ENCODE assay signal across 9 mouse cellular contexts in genomic region chr5:74704460-74704790, GRCm38 (mm10). TPM values are rescaled to one million over a fixed set of nuclear protein-coding genes. Genes with fewer than 3 reads are reported as not detected.
DNase-seq lines count a peak whose midpoint lies in the region; ATAC-seq and TF ChIP-seq lines count a peak whose summit lies in the region.
"Had no signal": no experiment of that assay in that cellular context is flagged by ENCODE, and none has a peak within 500 bp of the region (broad histone marks: within the 10 kb centered on the region; RNA-seq: fewer than 3 reads in every experiment).

No protein-coding gene starts in this region.

- DNase-seq in layer of hippocampus, adult 11-12 months (ENCODE audit: low spot score): peak; percentile 23
- no peak for DNase-seq in layer of hippocampus, adult 9-10 months (ENCODE audit: low spot score)
- DNase-seq in cerebellum, postnatal 14 days: peak; percentile 48 to 50
- peak; percentile 78 for DNase-seq in gastrocnemius, postnatal 25 days
- peak; percentile 81 for DNase-seq in limb, embryonic 14.5 days (ENCODE audit: low spot score)
- peak; percentile 19 to 24 for DNase-seq in spleen, postnatal 14 days (ENCODE audit: low spot score in 2 of 2)

- H3K27me3 ChIP-seq in limb, embryonic 14.5 days (ENCODE audit: control insufficient read depth, insufficient read depth, low read length): no peaks in the 10 kb centered on the region
- peaks cover 6% of the 10 kb centered on the region; the same call in 1 of the 2 replicates for H3K27me3 ChIP-seq in midbrain, embryonic 15.5 days (replicated peaks)
- H3K27me3 ChIP-seq: Patski had no signal

- peak overlapping the region; percentile 38 for H3K4me3 ChIP-seq in limb, embryonic 14.5 days (replicated peaks; ENCODE audit: low read length)
- H3K4me3 ChIP-seq in midbrain, embryonic 15.5 days: peak overlapping the region; percentile 35

- peak; percentile 86 for ATAC-seq in inflammation-experienced regulatory T-cells, adult 6 months
- ATAC-seq in limb, embryonic 14.5 days (ENCODE audit: low FRiP score, low read depth): peak; percentile 88
- peak; percentile 94 for ATAC-seq in midbrain, embryonic 15.5 days (replicated peaks)

- peaks cover 10% of the 10 kb centered on the region for H3K4me1 ChIP-seq in limb, embryonic 14.5 days (ENCODE audit: control insufficient read depth, insufficient read depth, low read length)
- H3K4me1 ChIP-seq in midbrain, embryonic 15.5 days: peaks cover 8% of the 10 kb centered on the region

- no peaks in the 10 kb centered on the region for H3K36me3 ChIP-seq in limb, embryonic 14.5 days (ENCODE audit: control insufficient read depth, insufficient read depth, low read length)
- H3K36me3 ChIP-seq in midbrain, embryonic 15.5 days (replicated peaks): no peaks in the 10 kb centered on the region

- no peaks in the 10 kb centered on the region for H3K9me3 ChIP-seq in limb, embryonic 14.5 days (ENCODE audit: control insufficient read depth, low read length)
- H3K9me3 ChIP-seq in midbrain, embryonic 15.5 days: no peaks in the 10 kb centered on the region

- TF ChIP-seq POLR2A in limb, embryonic 14.5 days (IDR thresholded peaks at IDR 0.05; ENCODE audit: borderline replicate concordance, extremely low read depth, insufficient read depth, insufficient read length): no peak

- H3K4me2 ChIP-seq in limb, embryonic 14.5 days (replicated peaks; ENCODE audit: low read depth, low read length, severe bottlenecking): peak overlapping the region; percentile 55
- H3K4me2 ChIP-seq in midbrain, embryonic 15.5 days: peak overlapping the region; percentile 53

- WGBS in limb, embryonic 14.5 days: under 1% methylated on average over 8 of the region's 8 CpGs
- 0% methylated on average over 8 of the region's 8 CpGs for WGBS in midbrain, embryonic 15.5 days

- H3K9ac ChIP-seq in limb, embryonic 14.5 days (ENCODE audit: low read depth, low read length, severe bottlenecking): peak overlapping the region; percentile 32; the same call in 1 of the 2 replicates
- peak overlapping the region; percentile 6; the same call in 1 of the 2 replicates for H3K9ac ChIP-seq in midbrain, embryonic 15.5 days

- H3K27ac ChIP-seq in limb, embryonic 14.5 days (replicated peaks; ENCODE audit: low read depth, low read length): no peak overlapping the region
- no peak overlapping the region for H3K27ac ChIP-seq in midbrain, embryonic 15.5 days

RNA-seq across cellular contexts. Expression of gene Lnx1, which starts 1.7 kb away (rescaled TPM):
- 1 to 10 TPM; 1.5 to 2.7 TPM for total RNA-seq in gastrocnemius, postnatal 25 days (2021)
- polyA plus RNA-seq in inflammation-experienced regulatory T-cells, adult 6 months (2017; shearing (Covaris generic)): under 1 TPM in 2 of 3 experiments, not detected in 1; 0.27 to 0.52 TPM
- polyA plus RNA-seq in limb, embryonic 14.5 days (2012; rRNA removed): 1.0 and 1.1 TPM in 2 replicates
- 0.92 and 1.2 TPM in 2 replicates for polyA plus RNA-seq in limb, embryonic 14.5 days (2014; fragmentation: Nextera tagmentation; extraction: Ambion mirVana)
- 11.8 and 15.8 TPM in 2 replicates for polyA plus RNA-seq in midbrain, embryonic 15.5 days (2015; fragmentation: Nextera tagmentation; extraction: Ambion mirVana)
